Mouse (Mus musculus) adrenal gland, adult 18-20 months (tissue): ENCODE data around the gene Eid3. TPM values are rescaled to one million over a fixed set of nuclear protein-coding genes. Genes with fewer than 3 reads are reported as not detected.

Experiments used
- DNase-seq, 2 experiments: peaks; one replicate each; pipeline ENCODE4 v3.0.0; 2021 to 2022; ENCODE audit warnings: low spot score in 2 of 2
- long read RNA-seq, 2 experiments: library from polyadenylated mRNA; stranded (forward); transcript quantifications; one replicate each; pipeline ENCODE4 v2.0.0; 2021
- total RNA-seq, 2 experiments: library from RNA; stranded (reverse); gene quantifications; 1 replicate in 1 of 2; 2 replicates in 1 of 2; pipeline ENCODE4 v1.2.3; 2021

Eid3 gene
- 1 to 10 TPM; 1.4 to 2.0 TPM for total RNA-seq
- long read RNA-seq, experiment 1: 0 reads
- long read RNA-seq, experiment 2: 0 reads

DNA sequence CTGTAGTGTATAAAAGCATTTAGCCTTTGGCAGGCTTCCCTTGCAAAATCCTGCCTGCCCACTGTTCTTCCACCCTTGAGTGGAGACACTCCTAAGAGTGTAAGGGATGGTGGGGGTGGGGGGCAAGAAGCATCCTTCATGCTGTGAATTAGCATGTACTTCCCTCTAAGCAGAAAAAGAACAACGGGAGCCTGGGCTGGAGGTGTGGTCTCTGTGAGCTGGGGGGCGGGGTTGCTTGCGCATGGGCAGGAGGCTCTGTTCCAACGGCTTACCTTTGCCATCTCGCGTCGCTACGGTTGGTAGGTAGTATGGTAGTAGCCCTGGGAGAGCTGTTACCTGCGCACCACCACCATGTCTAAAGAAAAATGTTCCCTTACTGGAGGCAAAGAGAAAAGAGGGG, at the start of gene Eid3:
Gene Eid3 (plus strand): TSS at position 271 of the 400 bp plus-strand sequence.
- DNase-seq: no peak

DNA sequence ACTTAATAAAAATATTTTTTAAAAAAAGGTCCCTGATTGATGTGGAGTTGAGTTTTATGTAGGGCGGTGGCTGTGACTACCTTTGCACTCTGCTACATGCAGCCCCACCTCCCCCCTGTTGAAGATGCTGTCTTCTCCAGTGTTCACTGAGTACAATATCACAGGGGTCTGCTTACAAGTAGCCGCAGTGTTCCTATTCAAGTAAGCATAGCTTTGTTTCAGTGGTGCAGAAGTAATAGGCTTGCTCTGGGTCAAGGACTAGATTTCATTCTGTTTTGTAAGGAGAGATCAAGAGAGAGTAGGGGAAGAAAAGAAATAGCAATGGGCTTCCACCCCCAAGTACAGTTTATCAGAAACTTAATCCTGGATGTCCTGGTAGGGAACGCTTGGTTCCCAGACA, 48.9 kb upstream of the Eid3 start:
- no peak for DNase-seq

DNA sequence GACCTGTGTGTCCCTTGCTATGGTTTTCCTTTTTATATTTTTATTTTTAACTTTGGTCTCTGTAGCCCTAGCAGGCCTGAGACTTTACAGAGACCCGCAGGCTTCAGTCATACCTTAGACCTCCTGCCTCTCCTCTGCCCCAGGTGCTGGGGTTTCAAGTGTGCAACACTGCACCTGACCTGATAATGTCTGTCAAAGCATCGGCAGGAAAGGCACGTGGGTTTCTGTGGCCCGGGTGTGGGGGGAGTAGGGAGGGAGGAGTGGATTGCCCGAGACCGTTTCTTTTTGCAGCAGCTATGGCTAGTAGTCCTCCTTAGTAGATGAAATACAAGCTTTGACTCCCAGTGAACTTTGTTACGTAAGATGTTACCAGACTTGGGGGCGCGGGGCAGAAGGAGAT, 48.5 kb upstream of the Eid3 start:
- no peak for DNase-seq

DNA sequence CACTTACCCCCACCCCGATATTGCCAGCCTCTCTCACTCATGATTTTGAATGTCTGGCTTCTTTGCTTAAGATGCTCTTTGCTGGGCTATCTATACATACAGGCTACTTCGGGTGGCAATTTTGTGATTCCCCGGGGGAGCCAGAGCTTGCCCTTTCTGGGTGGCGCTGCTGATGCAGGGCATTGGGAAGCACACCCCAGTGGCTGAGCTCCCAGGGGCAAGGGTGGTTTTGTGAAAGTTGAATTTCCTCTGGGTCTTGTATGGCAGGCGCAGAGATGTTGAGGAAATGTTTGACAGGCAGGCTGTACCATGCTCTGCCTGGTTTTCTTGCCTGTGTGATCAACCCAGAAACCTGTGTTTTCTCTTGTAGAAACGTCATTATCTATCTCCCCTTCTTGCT, 47.8 kb upstream of the Eid3 start:
- no peak for DNase-seq

DNA sequence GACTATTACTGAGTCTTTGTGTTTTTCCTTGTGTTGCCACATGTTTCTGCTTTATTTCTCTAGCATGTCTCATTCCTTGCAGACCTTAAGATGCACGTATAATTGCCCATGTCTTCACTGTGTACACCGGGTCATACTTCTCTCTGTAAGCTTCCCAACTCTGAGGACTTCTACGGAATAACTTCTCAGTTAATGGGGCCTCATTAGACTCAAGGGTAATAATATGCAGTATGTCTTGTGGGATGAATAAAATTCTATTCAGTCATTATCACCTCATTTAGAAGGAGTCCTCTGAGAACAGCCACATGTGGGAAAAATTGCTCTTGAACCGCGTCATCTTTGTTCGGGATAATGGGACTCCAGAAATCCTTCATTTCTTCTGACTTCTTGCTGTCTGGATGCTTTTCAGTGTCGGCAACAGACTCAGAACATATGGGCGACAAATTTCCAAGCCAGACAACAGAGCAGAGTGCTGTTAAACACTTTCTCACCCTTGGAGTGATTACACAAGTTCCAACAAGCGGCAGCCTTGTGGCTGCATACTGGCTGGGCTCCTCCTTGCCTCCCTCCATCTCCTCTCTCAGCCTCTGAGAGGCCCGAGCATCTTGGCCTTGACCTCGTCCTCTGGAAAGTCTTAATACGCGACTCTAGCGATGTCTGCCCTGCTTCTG, 43.2 kb upstream of the Eid3 start:
- DNase-seq: no peak

DNA sequence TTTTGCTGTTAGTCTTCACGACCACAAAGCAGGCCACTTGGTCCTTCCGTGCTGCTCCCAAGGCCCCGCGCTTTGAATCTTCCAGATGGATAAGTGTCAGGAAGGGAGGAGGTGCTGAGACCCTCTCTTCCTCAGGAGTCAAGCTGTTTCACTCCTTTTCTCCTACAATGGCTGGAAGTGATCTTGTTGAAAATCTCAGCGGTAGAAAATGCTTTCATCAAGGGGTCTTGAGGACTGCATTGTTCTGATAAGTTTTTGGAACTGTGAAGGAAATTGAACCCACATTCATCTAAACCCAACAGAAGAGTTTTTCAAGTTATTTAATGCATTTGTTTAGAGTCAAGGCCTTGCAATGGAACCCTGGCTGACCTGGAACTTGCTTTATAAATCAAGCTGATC, 42.6 kb upstream of the Eid3 start:
- no peak for DNase-seq

DNA sequence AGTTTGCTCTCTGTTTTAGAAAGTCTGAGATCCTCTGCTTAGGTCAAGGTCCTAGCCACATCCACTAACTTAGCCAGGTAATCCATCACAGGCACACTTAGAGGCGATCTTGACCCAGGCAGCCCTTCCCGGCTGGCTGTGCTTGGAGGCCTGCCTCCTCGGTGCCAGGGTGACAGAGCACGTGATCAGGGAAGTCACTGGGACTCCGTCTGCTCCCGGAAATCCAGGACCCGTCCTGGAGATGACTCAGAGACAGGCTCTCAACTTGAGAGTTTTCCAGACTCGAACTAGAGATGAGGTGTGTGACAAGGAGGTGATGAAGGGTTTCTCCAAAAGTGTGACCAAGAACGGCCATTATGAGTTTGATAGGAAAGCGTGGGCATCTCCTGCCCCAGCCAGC, 41.9 kb upstream of the Eid3 start:
- no peak for DNase-seq

DNA sequence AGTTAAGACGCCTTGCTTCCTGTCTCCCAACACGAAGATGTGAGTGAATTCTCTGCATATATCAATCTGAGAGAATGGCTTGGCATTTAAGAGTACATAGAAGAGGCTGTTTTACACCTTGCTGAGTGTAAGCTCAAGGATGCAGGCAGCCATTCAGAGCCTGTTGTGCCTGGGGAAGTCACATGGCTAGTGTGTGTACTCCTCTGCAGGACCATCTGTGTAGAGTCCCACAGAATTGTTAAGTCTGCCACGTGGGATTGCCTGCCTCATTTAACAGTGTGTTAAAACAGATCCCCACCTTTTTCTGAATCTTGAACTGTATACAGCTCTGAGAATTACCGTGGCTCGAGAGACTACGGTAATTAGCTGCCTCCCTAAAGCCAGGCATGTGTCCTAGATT, 39.9 kb upstream of the Eid3 start:
- DNase-seq: no peak

DNA sequence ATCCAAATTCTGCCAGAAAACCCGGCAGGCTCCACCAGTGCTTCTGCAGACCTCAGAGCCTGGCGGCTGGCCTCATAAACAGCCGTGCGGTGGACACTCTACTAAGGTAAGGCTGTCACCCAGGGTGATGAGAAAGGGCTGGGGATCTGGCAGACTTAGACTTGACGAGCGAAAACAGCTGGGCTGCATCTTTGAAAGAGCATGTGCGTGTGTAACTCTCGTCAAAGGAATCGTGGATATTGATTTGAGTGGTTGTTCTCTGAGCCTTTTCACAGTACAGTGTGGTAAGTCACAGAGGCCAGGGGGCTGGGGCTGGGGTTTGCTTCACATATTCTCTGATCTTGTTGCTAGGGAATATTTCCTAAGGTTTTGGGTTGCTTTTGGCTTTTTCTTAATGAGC, 32.5 kb upstream of the Eid3 start, which contains the start of gene Txnrd1:
Gene Txnrd1 (plus strand): TSS at position 26 of the 400 bp plus-strand sequence.
- no peak for DNase-seq

DNA sequence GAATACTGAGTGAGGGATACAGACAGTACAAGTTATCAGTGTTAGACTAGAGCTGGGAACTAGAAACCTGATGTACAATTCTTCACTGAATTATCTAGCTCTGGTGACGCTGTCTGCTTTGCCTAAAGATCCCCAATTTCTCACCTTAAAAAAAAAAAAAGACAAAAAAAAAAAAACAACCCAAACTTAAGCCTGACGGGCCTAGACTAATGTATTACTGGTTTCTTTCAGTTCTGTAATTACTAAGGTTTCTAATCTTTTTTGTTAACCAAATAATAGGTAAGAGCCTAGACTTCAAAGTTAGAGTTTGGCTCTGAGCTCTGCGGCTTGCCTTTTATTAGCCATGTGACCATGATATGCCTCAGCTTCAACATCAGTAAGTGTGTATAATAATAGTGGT, 30.5 kb upstream of the Eid3 start:
- no peak for DNase-seq

DNA sequence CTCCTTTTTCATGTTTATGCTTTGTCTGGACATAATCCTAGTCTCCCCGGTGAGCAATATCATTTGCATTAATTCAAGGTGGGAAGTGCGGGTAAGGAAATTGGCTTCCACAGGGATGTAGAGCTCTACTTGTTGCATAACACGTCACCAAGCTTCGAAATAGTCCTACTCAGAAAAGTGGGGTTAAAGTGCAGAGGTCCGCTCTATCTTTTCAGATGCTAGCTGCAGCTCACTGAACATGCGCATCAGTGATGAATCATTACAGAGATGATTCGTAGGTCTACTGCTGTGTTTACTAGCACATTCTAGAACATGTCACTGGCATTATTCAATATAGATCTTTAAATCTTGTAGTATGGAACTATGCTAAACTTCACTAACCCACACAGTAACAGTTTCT, 28.0 kb upstream of the Eid3 start:
- no peak for DNase-seq

DNA sequence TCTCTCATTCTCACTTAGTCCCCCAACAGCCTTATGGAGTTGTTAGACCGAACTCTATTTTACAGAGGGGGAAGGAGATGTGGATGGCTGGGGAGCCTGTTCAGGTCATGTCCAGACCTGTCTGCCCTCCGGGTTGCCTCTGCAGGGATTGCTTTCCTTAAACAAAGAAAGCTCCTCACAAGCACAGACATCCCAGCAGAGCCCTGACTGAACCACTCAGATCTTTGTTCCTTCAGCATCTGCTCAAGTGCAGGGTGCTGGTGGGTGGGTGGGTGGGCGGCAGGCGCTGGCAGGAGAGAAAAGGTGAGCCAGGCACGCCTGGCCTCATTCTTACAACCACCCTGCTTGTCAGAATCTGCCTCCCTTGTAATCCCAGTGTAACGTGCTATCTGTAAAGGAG, 22.3 kb upstream of the Eid3 start:
- DNase-seq: no peak

DNA sequence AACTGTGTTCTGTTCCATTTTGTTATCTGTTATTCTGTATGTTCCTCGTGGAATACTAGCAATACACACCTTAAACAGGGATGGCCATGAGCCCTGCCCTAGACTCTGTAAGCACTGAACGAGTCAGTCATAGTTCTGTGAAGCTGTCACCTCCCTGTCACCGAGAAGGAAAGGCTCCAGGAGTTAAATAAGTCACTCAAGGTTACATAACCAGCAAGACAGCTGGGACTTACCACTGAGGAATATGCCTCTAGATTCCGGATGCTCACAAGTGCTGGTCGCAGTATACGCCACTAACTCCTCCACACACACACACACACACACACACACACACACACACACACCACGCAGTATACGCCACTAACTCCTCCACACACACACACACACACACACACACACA, 21.7 kb upstream of the Eid3 start:
- no peak for DNase-seq

DNA sequence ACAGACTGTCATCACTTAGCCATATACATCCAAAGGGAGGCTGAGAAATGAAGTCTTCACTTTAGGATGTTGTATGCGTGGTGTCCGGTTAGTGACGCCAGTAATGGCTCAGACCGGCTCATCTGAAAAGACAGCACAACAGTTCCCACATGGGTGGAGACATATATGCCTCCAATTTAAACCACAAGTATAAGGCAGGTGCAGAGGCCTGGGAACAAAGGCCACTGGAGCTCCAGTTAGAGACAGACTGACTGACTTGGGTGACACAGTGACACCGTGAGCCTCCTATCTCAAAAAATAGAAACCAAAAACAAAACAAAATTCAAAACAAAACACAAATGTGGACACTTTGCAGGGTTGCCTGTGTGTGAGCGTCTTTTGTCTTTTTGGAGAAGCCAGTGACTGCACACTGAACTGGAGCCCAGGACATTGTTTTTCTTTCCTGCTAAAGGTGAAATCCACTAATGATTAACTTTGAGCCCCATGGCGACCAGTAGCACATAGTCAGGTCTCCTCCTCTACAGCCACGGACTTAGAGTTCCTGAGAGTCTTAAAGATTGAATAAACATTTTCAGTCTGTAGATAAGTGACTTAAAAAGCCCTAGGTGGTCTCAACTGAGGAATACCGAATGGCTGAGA, 18.5 kb upstream of the Eid3 start:
- no peak for DNase-seq

DNA sequence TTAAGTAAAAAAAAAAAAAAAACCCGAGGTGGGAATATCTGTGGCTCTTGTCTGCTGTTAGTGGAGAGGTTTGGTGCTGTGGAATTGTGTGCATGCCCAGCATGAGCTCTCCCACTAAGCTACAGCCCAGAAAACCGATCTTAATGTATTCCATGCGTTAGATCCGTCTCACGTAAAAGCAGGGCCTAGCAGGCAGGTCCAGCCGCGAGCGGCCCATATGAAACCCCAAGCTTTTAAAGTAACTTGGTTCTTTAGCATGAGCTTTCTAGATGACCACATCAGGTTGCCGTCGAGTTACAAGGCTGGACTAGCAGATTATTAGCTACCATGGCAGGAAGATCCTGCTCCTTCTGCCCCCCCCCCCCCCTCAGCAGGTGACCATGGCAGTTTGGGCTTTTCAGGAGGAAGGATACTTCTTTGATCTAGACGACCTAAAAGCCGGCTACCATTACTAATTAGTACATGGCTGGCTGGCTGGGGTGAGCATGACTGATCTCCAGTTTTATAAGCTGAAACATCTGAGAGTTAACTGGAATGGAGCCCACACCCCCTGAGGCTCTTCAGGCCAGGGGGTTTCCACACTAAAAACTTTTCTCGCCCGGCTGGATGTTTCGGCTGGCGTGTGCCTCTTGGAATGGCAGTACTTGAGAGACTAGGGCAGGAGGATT, 16.6 kb upstream of the Eid3 start:
- no peak for DNase-seq

DNA sequence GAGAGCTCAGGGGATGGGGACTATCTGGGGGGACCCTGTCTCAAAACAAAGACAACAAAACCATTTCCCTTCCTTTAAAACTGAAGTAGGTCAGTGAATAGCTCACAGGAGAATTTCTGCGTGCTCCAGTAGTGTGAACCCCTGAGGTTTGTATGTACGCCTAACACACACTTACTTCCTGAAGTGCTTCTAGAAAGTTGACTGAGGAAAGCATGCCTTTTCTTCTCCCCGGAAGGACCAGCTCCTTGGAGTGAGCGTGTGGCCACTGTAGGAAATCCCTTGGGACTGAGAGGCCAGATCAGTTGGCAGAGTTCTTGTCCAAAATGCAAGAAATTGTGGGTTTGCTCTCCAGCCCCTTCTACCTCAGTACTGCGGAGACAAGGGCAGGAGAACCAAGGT, 16.1 kb upstream of the Eid3 start:
- DNase-seq: no peak

DNA sequence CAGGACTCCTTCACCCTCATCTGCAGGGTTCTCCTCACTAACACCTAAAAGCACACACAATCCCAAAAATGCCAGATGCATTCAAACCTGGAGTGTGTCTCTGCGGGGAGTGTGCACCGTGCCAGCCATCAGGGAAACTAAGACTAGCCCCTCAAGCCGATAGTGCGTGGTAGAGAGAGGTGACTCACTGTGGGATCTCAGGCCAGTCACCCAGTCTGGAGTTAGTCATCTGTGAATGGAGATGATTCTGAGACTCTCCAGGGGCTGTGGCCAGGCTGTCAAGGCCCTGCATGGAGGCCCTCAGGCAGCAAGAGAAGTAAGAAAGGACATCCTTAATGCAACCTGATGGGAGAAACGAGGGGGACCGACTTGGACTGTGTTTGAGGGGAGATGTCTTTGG, 14.7 kb upstream of the Eid3 start:
- no peak for DNase-seq

DNA sequence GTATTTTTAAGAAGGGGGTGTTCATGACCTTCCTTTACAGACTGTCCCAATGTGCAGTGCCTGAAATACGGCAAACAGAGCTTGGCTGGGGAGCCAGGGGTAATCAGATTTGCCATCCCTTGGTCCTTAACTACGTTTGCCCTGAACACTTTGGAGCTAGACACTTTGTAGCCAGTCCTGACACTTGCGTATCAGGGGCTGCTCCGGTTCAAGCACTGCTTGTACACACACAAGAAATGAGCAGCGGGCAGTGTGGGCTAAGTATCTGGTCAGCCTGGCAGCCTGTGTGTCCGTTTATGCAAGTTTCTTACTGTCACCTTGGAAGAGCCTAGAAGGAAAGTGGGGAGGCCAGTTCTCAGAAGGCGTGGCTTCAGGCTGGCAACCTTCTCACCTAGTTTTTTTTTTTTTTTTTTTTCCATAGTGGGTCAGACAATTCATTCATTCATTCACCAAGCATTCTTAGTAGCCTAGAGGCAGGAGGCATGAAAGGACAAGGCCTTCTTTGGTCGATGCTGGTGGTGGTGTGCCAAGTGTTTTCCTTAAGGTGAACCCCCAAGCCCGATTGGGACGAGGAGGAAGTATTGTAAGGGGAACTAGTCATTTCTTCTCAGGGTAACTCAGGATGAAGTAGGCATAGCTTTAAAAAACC, 8.3 kb upstream of the Eid3 start:
- no peak for DNase-seq

DNA sequence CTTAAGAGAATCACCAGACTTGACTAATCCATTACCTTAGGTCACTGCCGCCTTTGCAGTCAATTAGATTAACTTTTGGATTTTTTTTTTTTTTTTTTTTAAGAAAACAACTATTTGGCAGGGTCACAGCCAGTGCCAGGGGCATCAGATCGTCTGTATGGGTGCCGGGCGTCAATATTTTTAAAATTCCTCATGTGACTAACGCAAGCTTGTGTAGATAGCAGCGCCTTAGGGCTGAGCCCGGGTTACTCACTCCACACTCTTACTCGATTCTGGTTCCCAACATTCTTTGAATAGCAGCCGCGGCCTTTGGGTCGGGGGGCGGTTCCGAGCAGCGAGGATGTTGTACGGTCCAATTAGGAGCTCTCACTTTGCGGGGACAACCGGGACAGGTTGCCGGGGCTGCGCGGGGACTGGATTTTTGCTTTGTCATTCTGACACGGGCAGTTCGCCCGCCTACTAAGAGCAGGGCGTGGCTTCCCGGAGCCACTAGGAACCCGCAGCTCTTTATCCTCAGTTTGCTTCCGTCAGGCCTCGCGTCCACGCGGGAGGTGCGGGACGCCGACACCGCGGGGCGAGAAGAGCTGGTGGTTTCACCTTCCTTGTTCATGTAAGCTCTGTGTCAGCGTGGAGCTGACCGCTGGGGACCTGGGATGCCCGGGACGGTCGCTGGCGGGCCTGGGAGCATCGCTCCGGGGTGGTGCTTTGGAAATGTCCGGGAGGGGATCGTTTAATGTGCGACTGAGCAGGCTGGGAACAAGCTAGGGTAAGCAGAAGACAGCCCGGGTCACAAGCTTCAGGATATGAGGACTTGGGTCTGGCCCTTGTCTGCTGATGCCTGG, 7.5 kb upstream of the Eid3 start:
- peak; percentile 88 to 90 for DNase-seq

DNA sequence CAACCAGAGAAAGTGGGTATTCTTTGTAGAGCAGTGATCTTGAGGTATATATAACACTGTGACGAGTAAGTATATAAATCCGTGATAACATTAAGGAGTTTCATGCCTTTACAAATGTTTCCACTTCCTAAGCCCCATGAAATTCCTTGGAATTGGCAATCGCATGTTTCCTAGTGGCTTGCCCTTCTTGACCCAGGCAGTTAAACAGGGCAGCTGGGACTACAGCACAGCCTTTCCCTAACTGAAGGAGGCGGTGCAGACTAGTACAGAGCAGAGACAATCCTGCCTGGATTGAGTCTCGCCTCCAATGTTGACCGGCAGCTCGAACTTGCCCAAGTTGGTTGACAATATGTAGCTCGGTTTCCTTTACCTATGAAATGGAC, 6.9 kb upstream of the Eid3 start:
- DNase-seq: peak; percentile 28
